Mouse (Mus musculus) induced T-regulatory cell, adult 2 months (primary cell): ENCODE measurements around the gene Zmynd8.

Experiments
- DNase-seq: peaks from one replicate; pipeline ENCODE4 v3.0.0-alpha.2; 2012; ENCODE audit warnings: low read depth

The Zmynd8 gene

GRCm38 (mm10) chr2:165879403-165880178, 19.2 kb downstream of the Zmynd8 start:
- DNase-seq, result no peak

- peak; percentile 27 for DNase-seq
These were observed 19.9 kb downstream of the Zmynd8 start for GRCm38 (mm10) chr2:165878907-165879361.

- DNase-seq, result peak; percentile 88
These were observed 20.7 kb downstream of the Zmynd8 start for GRCm38 (mm10) chr2:165878021-165878585.

GRCm38 (mm10) chr2:165877180-165877579, 21.6 kb downstream of the Zmynd8 start:
- DNase-seq, result no peak

GRCm38 (mm10) chr2:165876201-165876918, 22.5 kb downstream of the Zmynd8 start:
- no peak for DNase-seq

- no peak for DNase-seq
These were observed 23.3 kb downstream of the Zmynd8 start for GRCm38 (mm10) chr2:165875406-165875955.

GRCm38 (mm10) chr2:165874461-165875339, 24.1 kb downstream of the Zmynd8 start:
- DNase-seq, result no peak

GRCm38 (mm10) chr2:165873777-165874176, 25.0 kb downstream of the Zmynd8 start:
- no peak for DNase-seq

- no peak for DNase-seq
These were observed 25.6 kb downstream of the Zmynd8 start for GRCm38 (mm10) chr2:165873196-165873595.

GRCm38 (mm10) chr2:165869257-165869656, 29.6 kb downstream of the Zmynd8 start:
- no peak for DNase-seq

GRCm38 (mm10) chr2:165868522-165869175, 30.2 kb downstream of the Zmynd8 start:
- DNase-seq, result no peak

GRCm38 (mm10) chr2:165867549-165867948, 31.3 kb downstream of the Zmynd8 start:
- DNase-seq, result no peak

GRCm38 (mm10) chr2:165866951-165867387, 31.8 kb downstream of the Zmynd8 start:
- no peak for DNase-seq

GRCm38 (mm10) chr2:165866412-165866811, 32.4 kb downstream of the Zmynd8 start:
- no peak for DNase-seq

GRCm38 (mm10) chr2:165864769-165865168, 34.0 kb downstream of the Zmynd8 start:
- DNase-seq, result no peak

- DNase-seq, result no peak
These were observed 36.9 kb downstream of the Zmynd8 start for GRCm38 (mm10) chr2:165861683-165862594.

- no peak for DNase-seq
These were observed 37.7 kb downstream of the Zmynd8 start for GRCm38 (mm10) chr2:165860962-165861682.

GRCm38 (mm10) chr2:165860447-165860846, 38.4 kb downstream of the Zmynd8 start:
- no peak for DNase-seq
